Mouse (Mus musculus): Measurements from ENCODE around the gene Map7d2.
"Not testable (repeated sequence)": the region's sequence is repeated elsewhere in the genome, so short reads cannot be mapped to it uniquely, and the experiment has no call there.

Map7d2 gene

DNA sequence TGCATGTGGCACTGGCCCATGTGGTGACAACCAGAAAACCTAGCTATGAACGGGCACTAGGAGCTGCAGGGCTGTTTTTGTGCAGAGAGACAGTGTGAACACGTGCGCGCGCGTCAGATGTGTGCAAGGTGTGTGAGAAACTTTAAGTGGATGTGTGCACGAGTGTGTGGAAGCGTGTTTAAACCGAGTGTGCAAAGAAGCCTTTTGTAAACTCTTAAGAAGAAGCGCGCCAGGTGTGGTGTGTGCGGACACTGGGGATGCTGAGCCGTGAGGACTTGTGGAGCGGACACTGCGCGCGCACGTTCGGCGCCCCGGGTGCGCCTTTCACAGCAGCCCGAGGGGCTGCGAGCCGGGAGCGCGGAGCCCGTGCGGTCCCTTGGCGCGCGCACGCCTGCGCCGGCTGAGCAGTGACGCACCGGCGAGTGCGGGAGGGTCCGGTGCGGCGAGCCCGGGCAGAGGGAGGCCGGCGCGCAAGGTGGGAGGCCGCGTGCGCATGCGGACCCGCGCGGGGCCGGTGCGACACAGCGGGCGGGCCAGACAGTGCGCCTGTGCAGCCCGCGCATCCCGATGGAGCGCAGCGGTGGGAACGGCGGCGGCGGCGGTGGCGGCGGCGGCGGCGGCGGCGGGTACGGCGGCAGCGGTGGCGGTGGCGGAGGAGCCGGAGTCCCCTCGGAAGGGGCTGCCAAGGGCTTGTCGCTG, at the start of gene Map7d2:
Map7d2 (plus strand) TSS at position 443 of the 699 bp plus-strand sequence.
- DNase-seq (ENCODE audit: low spot score in 2 of 2): no peak

DNA sequence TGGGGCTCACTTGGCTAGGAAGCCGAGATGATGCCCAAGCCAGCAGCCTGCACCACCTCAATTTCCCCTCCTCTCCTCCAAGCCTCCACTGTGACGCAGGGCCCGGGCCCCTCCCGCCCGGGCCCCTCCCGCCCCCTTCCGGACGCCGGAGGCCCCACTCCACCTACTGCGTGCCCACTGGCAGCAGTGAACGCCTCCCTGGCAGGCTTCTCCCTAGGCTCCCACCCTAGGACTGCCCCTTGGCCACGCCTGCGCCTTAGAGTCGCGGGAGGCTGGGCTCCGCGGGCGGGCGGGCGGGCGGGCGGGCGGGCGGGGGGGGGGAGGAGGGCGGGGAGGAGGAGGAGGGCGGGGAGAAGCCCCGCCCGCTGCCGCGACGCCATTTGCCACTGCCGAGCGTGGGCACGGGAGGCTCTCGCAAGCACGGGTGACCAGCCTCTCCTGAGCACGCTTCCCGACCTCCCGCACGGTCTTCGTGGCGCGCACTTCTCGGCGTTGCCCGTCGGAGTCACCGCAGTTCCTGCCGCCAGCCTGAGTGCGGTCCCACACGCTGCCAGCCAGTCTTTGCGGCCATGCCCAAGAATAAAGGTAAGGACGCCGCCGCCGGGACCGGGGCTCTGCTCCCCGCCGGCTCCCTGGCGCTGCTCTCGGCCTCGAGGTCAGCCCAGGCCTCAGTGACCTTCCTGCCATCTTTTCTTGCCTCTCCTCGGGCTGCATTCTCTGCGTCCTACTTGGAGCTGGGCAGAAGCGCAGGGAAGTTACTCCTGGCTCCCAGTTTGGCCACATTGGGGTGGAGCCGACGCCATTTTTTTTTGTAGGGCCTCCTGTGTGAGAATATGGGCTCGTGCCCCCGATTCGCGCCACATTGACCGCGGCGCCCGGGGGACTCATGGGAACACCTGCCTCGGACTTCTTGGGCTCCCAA, 42.3 kb upstream of the Map7d2 start, which contains the start of gene Eif1ax:
Eif1ax (plus strand) TSS at position 348 of the 922 bp plus-strand sequence.
- peak; percentile 75 to 77 for DNase-seq (ENCODE audit: low spot score in 2 of 2)

DNA sequence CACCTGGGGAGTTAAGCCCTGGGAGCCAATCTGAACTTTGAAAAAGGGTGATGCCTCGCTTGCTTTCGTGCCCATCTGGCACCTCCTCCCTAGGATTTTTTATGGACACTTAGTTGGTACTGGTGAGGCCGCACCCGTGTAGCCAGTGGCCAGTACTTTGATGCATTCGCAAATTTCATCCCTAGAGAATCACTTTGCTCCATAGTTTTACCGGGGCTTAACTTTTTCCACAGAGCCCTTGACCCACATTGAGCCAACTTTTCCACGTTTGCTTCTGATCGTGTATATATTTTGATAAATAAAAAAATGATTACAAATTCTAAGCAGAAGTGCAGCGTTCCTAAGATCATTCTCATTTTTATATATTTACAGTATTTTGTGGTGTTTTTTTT, 41.6 kb upstream of the Map7d2 start:
- DNase-seq (ENCODE audit: low spot score in 2 of 2): no peak

DNA sequence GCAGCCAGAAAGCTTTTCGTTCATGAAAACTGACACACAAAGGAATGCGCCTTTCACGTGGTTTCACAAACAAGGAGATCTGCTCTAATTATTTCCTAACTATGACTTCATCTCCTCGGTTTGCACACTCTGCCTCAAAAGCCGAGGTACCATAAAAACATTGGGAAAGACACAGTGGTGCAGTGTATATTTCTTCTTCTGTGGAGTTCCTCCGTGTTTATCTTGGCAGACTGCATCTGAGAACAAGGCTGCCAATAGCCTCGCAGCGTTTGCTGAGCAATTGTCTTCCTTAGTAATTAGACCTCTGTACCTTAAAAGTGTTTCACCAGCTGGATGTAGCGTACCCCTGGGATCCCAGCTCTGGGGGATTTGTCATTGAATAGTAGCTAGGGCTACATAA, 27.3 kb upstream of the Map7d2 start:
- no peak for DNase-seq (ENCODE audit: low spot score in 2 of 2)

DNA sequence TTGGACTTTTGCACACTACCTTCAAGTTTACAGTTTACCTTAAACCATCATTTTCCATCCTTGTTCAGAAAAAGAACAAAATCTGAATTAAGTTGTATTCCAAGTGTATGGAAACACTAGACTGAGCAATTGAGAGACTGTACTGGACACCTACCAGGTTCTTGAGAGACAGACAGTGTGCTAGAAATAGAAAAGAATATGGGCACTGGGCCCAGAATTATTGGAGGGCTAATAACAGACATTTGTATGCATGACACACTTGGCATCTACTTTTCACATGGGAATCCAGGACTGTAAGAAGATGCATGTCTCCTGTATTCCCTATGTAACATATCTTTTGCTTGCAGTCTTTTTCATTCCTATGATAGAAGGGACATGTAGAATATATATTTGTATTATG, 25.4 kb upstream of the Map7d2 start:
- no peak for DNase-seq (ENCODE audit: low spot score in 2 of 2)

DNA sequence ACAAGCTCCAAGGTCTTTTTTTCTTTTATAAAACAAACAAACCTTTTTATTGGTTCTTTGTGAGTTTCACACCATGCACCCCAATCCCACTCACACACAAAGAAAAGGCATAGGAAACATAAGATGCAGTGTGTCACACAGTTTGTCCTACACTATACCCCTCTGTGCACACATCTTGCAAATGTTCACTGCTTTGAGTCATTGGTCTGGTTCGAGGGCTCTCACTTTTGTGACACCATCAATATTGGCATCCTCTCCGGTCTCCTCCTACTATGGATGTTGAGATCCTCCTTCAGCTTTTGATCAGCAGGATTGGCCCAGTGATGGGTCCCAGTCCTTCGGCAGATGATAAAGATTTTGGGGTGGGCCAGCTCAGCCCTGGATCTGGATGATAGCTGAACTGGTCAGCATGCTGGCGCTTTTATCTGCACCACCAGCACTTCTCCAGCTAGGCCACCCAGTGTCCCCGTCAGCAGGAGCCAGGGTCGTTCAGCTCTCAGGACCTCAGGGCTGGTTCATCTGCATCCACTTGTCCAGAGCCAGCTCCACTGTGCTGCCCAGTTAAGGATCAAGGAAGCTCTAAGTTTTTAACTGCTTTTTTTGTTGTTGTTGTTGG, 23.9 kb upstream of the Map7d2 start:
- no peak for DNase-seq (ENCODE audit: low spot score in 2 of 2)

DNA sequence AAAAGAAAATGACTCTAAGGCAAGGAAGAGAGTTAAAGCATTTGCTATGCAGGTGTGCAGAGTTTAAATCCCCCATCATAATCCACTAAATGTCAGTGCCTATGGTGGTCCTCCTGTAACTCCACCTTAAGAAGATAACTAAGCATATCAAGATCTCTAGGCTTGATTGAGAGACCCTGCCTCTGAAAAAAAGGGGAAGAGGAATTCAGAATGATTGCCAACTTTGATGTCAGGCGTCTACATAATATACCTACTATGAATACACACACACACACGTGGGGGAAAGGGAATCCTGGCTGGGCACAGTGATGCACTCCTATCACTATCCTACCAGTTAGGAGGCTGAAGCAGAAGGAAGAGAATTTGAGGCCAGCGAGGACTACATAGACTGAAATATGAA, 23.1 kb upstream of the Map7d2 start:
- DNase-seq (ENCODE audit: low spot score in 2 of 2): no peak

DNA sequence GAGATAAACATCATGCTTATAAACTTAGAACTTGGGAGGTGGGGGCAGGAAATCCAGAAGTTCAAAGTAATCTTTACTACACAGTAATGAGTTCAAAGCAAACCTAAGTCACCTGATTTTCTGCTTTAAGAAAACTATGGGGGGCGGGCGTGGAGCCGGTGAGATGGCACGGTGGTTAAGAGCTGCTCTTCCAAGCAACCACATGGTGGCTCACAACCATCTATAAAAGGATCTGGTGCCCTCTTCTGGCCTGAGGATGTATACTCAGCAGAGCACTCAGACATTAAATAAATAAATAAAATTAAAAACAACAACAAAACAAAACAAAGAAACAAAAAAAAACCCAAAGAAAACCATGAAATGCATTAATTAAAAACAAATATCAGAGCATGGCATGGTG, 5.1 kb upstream of the Map7d2 start:
- peak in 1 of 2 experiments; percentile 12 for DNase-seq (ENCODE audit: low spot score in 2 of 2)

DNA sequence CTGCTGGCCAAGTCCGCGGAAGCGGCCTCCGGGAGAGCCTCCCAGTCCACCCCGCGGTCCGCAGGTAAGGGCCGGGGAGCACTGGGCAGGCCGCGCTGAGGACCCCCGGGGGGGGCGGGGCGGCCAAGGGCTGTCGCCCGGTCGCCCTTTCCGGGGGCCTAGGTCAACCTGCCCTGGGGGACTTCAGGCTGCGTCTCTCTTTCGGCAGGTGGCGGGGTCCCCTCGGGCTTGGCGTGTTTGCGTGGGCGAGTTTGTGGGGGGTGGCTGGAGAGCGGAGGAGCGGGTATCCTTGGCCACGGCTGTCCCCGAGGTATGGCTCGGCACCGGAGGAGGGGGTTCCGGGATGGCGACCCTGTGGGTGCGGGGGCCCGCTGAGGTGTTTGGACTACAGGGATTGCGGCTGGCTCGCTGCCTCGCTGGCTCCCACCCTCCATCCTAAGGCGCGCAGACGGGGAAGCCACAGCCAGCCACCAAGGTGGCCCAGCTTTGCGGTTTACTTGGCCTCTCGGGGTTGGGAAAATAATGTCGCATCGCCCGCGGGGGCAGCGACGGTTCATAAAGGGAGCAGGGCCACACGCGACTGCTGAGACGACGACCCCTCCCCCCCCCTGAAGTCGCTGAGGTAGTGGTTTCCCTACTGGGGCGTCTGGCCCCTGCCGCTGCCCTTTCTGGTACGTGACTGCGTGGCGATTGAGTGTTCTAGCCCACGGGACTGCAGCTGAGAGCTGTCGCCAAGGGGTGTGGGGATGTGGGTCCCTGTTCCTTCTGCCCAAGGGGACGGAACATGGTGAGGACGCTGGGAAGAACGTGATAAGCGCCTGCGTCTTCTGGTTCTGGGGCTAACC, 679 bp downstream of the Map7d2 start:
- DNase-seq (ENCODE audit: low spot score in 2 of 2): peak in 1 of 2 experiments; percentile 64

DNA sequence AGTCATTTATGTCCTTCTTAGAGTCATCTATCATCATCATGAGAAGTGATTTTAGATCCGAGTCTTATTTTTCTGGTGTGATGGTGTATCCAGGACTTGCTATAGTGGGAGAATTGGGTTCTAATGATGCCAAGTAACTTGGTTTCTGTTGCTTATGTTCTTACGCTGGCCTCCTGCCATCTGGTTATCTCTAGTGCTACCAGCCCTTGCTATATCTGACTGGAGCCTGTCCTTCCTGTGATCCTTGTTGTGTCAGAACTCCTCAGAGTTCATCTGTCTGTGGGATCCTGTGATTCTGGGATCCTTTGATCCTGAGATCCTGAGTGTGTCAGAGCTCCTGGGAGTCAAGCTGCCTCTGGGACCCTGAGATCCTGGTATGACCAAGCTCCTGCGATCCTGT, 16.1 kb downstream of the Map7d2 start:
- DNase-seq (ENCODE audit: low spot score in 2 of 2): not testable (repeated sequence)

DNA sequence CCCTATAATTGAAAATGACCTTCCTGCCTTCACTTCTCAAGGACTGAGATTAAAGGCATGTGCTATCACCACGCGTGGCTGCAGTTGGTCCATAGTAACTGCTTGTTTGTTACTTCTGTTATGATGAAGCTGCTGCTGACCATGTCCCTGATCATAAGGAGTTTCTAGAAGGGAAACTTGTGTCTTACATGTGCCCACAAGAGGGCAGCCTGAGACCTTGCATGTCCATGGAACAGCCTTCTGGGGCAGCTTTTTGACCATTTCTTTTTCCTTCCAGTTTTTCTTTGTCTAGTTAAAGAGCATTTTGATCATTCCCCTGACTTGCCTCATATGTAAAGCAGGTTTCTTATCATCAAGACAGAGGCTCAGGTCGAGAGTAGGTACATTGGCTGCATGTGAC, 27.8 kb downstream of the Map7d2 start:
- no peak for DNase-seq (ENCODE audit: low spot score in 2 of 2)

DNA sequence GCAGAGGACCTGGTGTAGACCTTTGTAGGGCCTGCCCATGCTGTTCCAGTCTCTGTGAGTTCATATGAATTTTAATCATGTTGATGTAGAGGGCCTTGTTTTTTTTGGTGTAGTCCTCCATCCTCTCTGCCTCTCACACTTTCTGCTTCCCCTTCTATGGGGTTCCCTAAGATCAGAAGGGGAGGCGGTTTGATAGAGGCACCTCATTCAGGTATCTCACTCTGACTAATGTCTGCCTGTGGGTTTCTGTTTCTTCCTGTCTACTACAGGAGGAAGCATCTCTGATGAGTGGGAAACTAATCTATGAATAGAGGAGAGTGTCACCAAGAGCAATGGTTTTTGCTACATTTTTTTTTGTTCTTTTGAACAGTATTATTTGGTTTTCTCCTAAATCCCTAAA, 32.8 kb downstream of the Map7d2 start:
- no peak for DNase-seq (ENCODE audit: low spot score in 2 of 2)

DNA sequence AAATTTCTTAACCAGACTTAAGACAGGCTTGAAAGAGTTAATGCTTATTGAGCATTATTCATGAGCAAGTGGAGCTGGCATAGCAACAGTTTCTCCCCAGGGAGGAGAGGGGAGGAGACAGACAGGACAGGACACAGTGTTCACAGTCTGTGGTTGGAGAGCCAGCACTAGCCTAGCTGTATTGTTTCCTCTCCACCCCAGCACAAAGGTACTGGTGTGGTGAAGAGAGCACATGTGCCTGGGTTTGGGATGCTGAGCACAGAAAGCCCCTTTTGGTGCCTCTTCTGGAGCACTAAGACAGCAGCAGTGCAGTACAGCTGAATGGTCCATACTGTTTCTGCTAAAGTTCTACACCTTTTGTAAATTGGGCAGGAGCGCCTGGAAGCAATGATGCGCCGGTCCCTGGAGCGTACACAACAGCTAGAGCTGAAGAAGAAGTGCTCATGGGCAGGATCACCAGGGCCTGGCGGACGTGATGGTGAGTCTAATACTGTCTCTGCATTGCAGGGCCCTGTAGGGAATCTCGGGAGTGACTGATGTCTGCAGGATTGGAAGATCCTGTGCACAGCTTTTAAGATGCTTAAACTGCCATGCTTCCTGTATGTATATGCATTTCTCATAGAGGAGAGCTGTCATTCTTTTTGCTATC, 44.8 kb downstream of the Map7d2 start:
- no peak for DNase-seq (ENCODE audit: low spot score in 2 of 2)

DNA sequence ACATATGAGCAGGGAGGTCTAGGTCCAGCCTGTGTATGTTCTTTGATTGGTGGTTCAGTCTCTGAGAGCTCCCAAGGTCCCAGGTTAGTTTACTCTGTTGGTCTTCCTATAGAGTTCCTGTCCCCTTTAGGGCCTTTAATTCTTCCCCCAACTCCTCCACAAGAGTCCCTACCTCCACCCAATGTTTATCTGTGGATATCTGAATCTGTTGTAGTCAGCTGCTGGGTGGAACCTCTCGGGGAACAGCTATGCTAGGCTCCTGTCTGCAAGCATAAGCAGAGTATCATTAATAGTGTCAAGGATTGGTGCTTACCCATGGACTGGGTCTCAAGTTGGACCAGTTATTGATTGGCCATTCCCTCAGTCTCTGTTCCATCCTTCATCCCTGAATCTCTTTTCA, 60.4 kb downstream of the Map7d2 start:
- DNase-seq (ENCODE audit: low spot score in 2 of 2): no peak

DNA sequence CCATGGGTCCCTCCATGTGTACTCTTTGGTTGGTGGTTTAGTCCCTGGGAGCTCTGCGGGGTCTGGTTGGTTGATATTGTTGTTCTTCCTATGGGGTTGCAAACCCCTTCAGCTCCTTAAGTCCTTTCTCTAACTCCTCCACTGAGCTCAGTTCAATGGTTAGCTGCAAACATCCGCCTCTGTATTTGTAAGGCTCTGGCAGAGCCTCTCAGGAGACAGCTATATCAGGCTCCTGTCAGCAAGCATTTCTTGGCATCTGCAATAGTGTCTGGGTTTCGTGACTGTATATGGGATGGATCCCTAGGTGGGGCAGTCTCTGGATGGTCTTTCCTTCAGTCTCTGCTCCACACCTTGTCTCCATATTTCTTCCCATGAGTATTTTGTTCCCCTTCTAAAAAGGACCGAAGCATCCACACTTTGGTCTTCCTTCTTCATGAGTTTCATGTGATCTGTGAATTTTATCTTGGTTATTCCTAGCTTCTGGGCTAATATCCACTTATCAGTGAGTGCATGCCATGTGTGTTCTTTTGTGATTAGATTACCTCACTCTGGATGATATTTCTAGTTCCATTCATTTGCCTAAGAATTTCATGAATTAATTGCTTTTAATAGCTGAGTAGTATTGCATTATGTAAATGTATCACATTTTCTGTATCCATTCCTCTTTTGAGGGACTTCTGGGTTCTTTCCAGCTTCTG, 64.0 kb downstream of the Map7d2 start:
- DNase-seq (ENCODE audit: low spot score in 2 of 2): not testable (repeated sequence)

DNA sequence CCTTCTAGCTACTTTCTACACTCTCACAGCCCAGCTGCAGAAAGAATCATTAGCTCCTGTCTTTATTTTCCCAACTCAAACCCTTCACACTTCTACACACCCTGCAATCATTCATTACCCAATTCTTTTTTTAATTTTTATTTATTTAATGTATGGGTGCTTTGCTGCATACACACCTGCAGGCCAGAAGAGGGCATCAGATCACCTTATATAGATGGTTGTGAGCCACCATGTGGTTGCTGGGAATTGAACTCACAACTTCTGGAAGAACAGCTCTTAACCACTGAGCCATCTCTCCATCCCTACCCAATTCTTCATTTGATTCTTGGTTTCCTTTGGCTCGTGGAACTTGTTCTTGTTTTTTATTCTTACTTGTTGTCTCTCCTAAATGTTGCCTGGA, 69.9 kb downstream of the Map7d2 start:
- DNase-seq (ENCODE audit: low spot score in 2 of 2): no peak

DNA sequence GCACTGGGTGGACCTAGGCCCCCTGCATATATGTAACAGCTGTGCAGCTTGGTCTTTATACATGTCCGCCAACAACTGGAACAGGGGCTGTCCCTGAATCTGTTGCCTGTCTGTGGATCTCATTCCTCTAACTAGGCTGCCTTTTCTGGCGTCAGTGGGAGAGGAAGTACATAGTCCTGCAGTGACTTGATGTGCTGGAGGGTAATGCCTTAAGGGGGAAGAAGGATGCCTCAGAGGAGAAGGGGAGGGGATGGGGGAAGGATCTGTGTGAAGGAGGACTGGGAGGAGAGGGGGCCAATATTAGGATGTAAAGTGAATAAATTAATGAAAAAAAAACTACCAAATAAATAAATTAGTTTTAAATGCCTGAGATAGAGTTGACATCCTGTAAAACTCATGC, 88.8 kb downstream of the Map7d2 start:
- DNase-seq (ENCODE audit: low spot score in 2 of 2): no peak

DNA sequence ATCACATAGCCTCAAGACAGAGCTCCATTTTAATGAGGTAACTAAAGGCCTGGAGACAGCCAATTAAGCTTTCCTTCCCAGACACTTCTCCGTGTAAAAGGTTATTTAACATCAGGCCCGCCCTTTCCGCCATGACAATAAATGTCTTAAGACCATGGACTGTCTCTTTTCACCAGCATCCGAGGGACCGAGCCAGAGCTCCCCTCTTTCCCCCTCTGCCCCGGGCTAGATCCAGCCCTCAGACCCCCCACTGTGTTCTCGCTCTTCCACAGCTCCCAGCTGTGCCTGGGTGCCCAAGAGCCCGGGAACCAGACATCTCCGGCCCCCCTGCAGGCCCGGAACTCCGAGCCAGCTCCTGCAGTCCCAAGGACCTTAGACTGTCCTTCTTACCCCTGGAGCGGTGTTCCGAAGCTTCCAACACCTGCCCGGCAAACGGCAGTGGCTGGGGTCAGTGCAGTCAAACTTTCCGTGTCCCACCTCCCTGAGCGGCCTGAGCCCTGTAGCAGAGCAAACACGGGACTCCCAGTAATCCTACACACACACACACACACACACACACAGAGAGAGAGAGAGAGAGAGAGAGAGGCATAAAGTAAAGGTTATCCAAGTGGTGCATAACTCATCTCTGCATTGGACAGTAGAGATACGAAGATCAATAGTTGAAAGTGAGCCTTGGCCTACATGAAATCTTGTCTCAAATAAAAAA, 94.1 kb downstream of the Map7d2 start:
- no peak for DNase-seq (ENCODE audit: low spot score in 2 of 2)

DNA sequence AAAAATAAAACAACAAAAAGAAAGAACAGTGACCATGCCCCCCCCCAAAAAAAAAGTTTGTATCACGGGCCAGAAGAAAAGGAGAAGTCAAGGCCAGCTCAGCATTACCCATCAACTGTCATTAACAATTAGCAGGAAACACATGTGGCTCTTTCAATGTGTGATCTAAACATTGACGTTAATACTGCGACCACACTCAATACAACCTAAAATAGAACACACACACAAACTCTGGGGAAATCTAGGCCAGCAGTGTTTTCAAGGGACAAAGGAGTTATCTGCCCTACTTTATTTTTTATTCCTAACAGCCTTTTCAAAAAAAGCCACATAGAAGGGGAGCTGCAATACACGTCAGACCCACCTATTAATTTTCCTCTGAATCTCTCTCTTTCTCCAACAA, 94.7 kb downstream of the Map7d2 start:
- no peak for DNase-seq (ENCODE audit: low spot score in 2 of 2)

Data from spleen, postnatal 4 days (tissue).